Mouse (Mus musculus): ENCODE measurements around the gene A4gnt.

- TF ChIP-seq MAX (IDR thresholded peaks at IDR 0.05; ENCODE audit: low read depth) (no peak), SRF (IDR thresholded peaks at IDR 0.05; ENCODE audit: control insufficient read depth, insufficient read length, low read depth) (no peak), POLR2A (IDR thresholded peaks at IDR 0.05; ENCODE audit: insufficient read length, low read depth) (no peak), TCF12 (IDR thresholded peaks at IDR 0.05; ENCODE audit: insufficient read depth, poor library complexity, severe bottlenecking) (no peak), REST (IDR thresholded peaks at IDR 0.05; ENCODE audit: insufficient read depth, insufficient read length) (no peak), MYOG (IDR thresholded peaks at IDR 0.05; ENCODE audit: control insufficient read depth in 1 of 3, insufficient read depth in 1 of 3, insufficient read length in 2 of 3, low read depth in 2 of 3) (no peak), POLR2AphosphoS2 (IDR thresholded peaks at IDR 0.05; ENCODE audit: insufficient read length, low read depth) (no peak), MYOD1 (IDR thresholded peaks at IDR 0.05; ENCODE audit: control insufficient read depth in 1 of 3, insufficient read length in 2 of 3, low read depth in 2 of 3) (no peak)
Measured at GRCm38 (mm10) chr9:99580655-99581054, 31.6 kb upstream of the A4gnt start.
